Mouse (Mus musculus): ENCODE measurements around the gene Mybpc2. TPM values are rescaled to one million over a fixed set of nuclear protein-coding genes. Genes with fewer than 3 reads are reported as not detected.

Mybpc2 gene
- polyA plus RNA-seq, 1 experiment, result 4.7 TPM

GRCm38 (mm10) chr7:44560435-44561400 is 36.3 kb upstream of the Mybpc2 start:
- TF ChIP-seq MAX (IDR thresholded peaks at IDR 0.05; ENCODE audit: low read depth) (no peak), TCF12 (IDR thresholded peaks at IDR 0.05; ENCODE audit: insufficient read depth, poor library complexity, severe bottlenecking) (no peak), REST (IDR thresholded peaks at IDR 0.05; ENCODE audit: insufficient read depth, insufficient read length) (no peak), MYOD1 (IDR thresholded peaks at IDR 0.05; ENCODE audit: control insufficient read depth in 1 of 3, insufficient read length in 2 of 3, low read depth in 2 of 3) (no peak), SRF (IDR thresholded peaks at IDR 0.05; ENCODE audit: control insufficient read depth, insufficient read length, low read depth) (no peak), USF1 (IDR thresholded peaks at IDR 0.05; ENCODE audit: low read depth) (no peak), E2F4 (IDR thresholded peaks at IDR 0.05; ENCODE audit: insufficient read depth) (no peak), POLR2A (IDR thresholded peaks at IDR 0.05; ENCODE audit: insufficient read length, low read depth) (no peak), CEBPB (IDR thresholded peaks at IDR 0.05; ENCODE audit: insufficient read depth, poor library complexity, severe bottlenecking) (no peak), TCF3 (IDR thresholded peaks at IDR 0.05; ENCODE audit: insufficient read length, low read depth) (no peak), MYOG (IDR thresholded peaks at IDR 0.05; ENCODE audit: control insufficient read depth in 1 of 3, insufficient read depth in 1 of 3, insufficient read length in 2 of 3, low read depth in 2 of 3) (no peak), POLR2AphosphoS2 (IDR thresholded peaks at IDR 0.05; ENCODE audit: insufficient read length, low read depth) (no peak)
- no peaks in the 10 kb centered on the region for H3K36me3 ChIP-seq (ENCODE audit: control insufficient read depth, insufficient read depth)
- H3K4me3 ChIP-seq, result no peak overlapping the region
- no peak overlapping the region for H3ac ChIP-seq (ENCODE audit: control insufficient read depth, insufficient read length)
- no peaks in the 10 kb centered on the region for H3K79me2 ChIP-seq (ENCODE audit: control insufficient read depth, insufficient read depth)
- H3K27me3 ChIP-seq (ENCODE audit: control insufficient read depth, insufficient read depth, insufficient read length), result peaks cover 20% of the 10 kb centered on the region
- H3K4me2 ChIP-seq (ENCODE audit: low read depth), result no peak overlapping the region

- TF ChIP-seq REST (IDR thresholded peaks at IDR 0.05; ENCODE audit: insufficient read depth, insufficient read length) (no peak), MAX (IDR thresholded peaks at IDR 0.05; ENCODE audit: low read depth) (no peak), SRF (IDR thresholded peaks at IDR 0.05; ENCODE audit: control insufficient read depth, insufficient read length, low read depth) (no peak), POLR2AphosphoS2 (IDR thresholded peaks at IDR 0.05; ENCODE audit: insufficient read length, low read depth) (no peak), USF1 (IDR thresholded peaks at IDR 0.05; ENCODE audit: low read depth) (no peak), TCF3 (IDR thresholded peaks at IDR 0.05; ENCODE audit: insufficient read length, low read depth) (no peak), TCF12 (IDR thresholded peaks at IDR 0.05; ENCODE audit: insufficient read depth, poor library complexity, severe bottlenecking) (no peak), CEBPB (IDR thresholded peaks at IDR 0.05; ENCODE audit: insufficient read depth, poor library complexity, severe bottlenecking) (no peak), POLR2A (IDR thresholded peaks at IDR 0.05; ENCODE audit: insufficient read length, low read depth) (no peak), E2F4 (IDR thresholded peaks at IDR 0.05; ENCODE audit: insufficient read depth) (no peak), MYOG (IDR thresholded peaks at IDR 0.05; ENCODE audit: control insufficient read depth in 1 of 3, insufficient read depth in 1 of 3, insufficient read length in 2 of 3, low read depth in 2 of 3) (no peak), MYOD1 (IDR thresholded peaks at IDR 0.05; ENCODE audit: control insufficient read depth in 1 of 3, insufficient read length in 2 of 3, low read depth in 2 of 3) (no peak)
Observed at GRCm38 (mm10) chr7:44557629-44558028, 33.2 kb upstream of the Mybpc2 start.

GRCm38 (mm10) chr7:44553826-44554225 is 29.4 kb upstream of the Mybpc2 start, which contains the start of gene Nr1h2:
Nr1h2 (minus strand) TSS chr7:44553951.
- Histone ChIP-seq H3K4me3 (peak within 1 kb of the TSS; percentile 70), H3K36me3 (ENCODE audit: control insufficient read depth, insufficient read depth) (no peaks in the 10 kb centered on the region), H3K4me2 (ENCODE audit: low read depth) (peak within 1 kb of the TSS; percentile 83), H3K79me2 (ENCODE audit: control insufficient read depth, insufficient read depth) (peaks cover 6% of the 10 kb centered on the region), H3K27me3 (ENCODE audit: control insufficient read depth, insufficient read depth, insufficient read length) (no peaks in the 10 kb centered on the region), H3ac (ENCODE audit: control insufficient read depth, insufficient read length) (peak within 1 kb of the TSS; percentile 45)
- TF ChIP-seq CEBPB (IDR thresholded peaks at IDR 0.05; ENCODE audit: insufficient read depth, poor library complexity, severe bottlenecking) (no peak), POLR2AphosphoS2 (IDR thresholded peaks at IDR 0.05; ENCODE audit: insufficient read length, low read depth) (peak; percentile 35)

More at GRCm38 (mm10) chr7:44557629-44558028, 33.2 kb upstream of the Mybpc2 start:
- Histone ChIP-seq H3K79me2 (ENCODE audit: control insufficient read depth, insufficient read depth) (peaks cover 3% of the 10 kb centered on the region), H3ac (ENCODE audit: control insufficient read depth, insufficient read length) (no peak overlapping the region), H3K36me3 (ENCODE audit: control insufficient read depth, insufficient read depth) (no peaks in the 10 kb centered on the region), H3K4me2 (ENCODE audit: low read depth) (no peak overlapping the region), H3K27me3 (ENCODE audit: control insufficient read depth, insufficient read depth, insufficient read length) (peaks cover 4% of the 10 kb centered on the region), H3K4me3 (no peak overlapping the region)

GRCm38 (mm10) chr7:44553196-44553764 is 28.8 kb upstream of the Mybpc2 start:
- Histone ChIP-seq H3ac (ENCODE audit: control insufficient read depth, insufficient read length) (peak overlapping the region; percentile 45), H3K79me2 (ENCODE audit: control insufficient read depth, insufficient read depth) (peaks cover 6% of the 10 kb centered on the region), H3K4me2 (ENCODE audit: low read depth) (peak overlapping the region; percentile 82), H3K4me3 (peak overlapping the region; percentile 70), H3K36me3 (ENCODE audit: control insufficient read depth, insufficient read depth) (no peaks in the 10 kb centered on the region), H3K27me3 (ENCODE audit: control insufficient read depth, insufficient read depth, insufficient read length) (no peaks in the 10 kb centered on the region)
- no peak for TF ChIP-seq CEBPB (IDR thresholded peaks at IDR 0.05; ENCODE audit: insufficient read depth, poor library complexity, severe bottlenecking)
- no peak for TF ChIP-seq TCF12 (IDR thresholded peaks at IDR 0.05; ENCODE audit: insufficient read depth, poor library complexity, severe bottlenecking)
- TF ChIP-seq USF1 (IDR thresholded peaks at IDR 0.05; ENCODE audit: low read depth), result no peak
